Mouse (Mus musculus) Patski (cell line): Measurements from ENCODE around the gene Cd5. TPM values are rescaled to one million over a fixed set of nuclear protein-coding genes. Genes with fewer than 3 reads are reported as not detected.

ENCODE experiments used
- ATAC-seq: fragments of 100-300 bp; one replicate; pipeline ENCODE4 v1.8.0; 2021
- CTCF ChIA-PET: fragments of 350-600 bp; sonication (Branson Sonifier 250); formaldehyde crosslinking; loops from one replicate; lab custom pipeline; 2022; ENCODE audit warnings: inconsistent platforms; lab: Charles Lee
- POLR2A ChIA-PET: fragments of 350-600 bp; sonication (Branson Sonifier 250); formaldehyde crosslinking; loops from one replicate; lab custom pipeline; 2022; ENCODE audit warnings: antibody characterized with exemption, inconsistent platforms; lab: Charles Lee
- DNase-seq: peaks from one replicate; pipeline ENCODE4 v3.0.0-alpha.2; 2011; ENCODE audit warnings: low read depth, low spot score
- H3K27me3 ChIP-seq: fragments of 371-371 bp; one replicate; pipeline ENCODE4 v1.5.1; 2021
- CTCF ChIP-seq: fragments of 100-300 bp; IDR thresholded peaks from one replicate; pipeline ENCODE4 v1.5.1; 2021
- in situ Hi-C: fragments of 300-500 bp; cut with MboI; formaldehyde crosslinking; loops from 3 replicates; pipeline ENCODE4 v1.11.1; 2018; ENCODE audit warnings: low pct_unique_long_range_greater_than_20kb, mixed read lengths
- polyA plus RNA-seq: library from polyadenylated mRNA; unstranded; gene quantifications from one replicate; pipeline ENCODE4 v1.2.3, GENCODE M21; 2021

The Cd5 gene
- polyA plus RNA-seq, 1 experiment from 2014 or later = not detected

DNA sequence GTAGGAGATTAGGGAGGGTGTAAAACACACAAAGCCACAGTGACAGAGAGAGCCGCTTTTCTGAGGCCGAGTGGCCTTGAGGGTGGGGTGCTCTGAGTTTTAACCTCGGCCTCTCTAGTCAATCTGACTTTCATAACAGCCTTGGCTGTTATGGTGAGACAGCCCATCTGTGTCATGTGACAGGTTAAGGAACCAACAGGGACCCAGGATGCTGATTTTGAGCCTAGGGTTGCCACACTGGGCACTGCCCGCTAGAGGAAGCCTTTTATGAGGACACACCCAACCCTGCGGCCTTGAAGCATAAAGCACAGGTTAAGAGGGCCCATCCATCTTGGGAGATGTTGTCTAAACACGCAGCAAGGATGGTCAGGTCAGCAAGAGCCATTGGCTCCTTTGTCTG is 8.9 kb upstream of the Cd5 start:
- in situ Hi-C loops = no loop called here
- ChIA-PET CTCF (interaction anchor here (1.3 kb wide), 1 partner anchor 14 kb away, joined by 4 read pairs; no protein-coding TSS in a partner anchor), POLR2A (interaction anchor here (0.7 kb wide), 1 partner anchor 139 kb away, joined by 3 read pairs; no protein-coding TSS in a partner anchor)
- ATAC-seq (no peak), DNase-seq (no peak)
- no peaks in the 10 kb centered on the region for H3K27me3 ChIP-seq
- no peak for TF ChIP-seq CTCF

DNA sequence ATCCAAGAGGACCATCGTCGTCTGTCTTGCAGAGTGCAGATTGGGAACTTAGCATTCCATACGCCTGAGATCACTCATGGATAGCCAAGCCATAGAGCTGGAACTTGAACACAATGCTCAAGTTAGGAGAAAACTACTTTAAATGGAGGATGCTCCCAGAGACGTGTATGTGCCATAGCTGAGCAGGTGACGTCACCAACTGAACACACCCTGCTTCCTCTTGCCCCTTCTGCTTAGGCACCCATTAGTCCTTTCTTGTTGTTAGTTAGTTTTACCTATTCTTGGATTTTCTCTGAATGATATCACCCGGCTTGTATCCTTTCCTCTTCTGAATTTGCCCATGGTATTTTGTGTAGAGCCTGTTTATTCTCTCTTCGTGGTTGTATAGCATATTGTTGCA is 8.4 kb upstream of the Cd5 start:
- POLR2A ChIA-PET = interaction anchor here (0.7 kb wide), 1 partner anchor 140 kb away, joined by 3 read pairs; no protein-coding TSS in a partner anchor
- CTCF ChIA-PET = interaction anchor here (1.3 kb wide), 1 partner anchor 15 kb away, joined by 4 read pairs; no protein-coding TSS in a partner anchor
- in situ Hi-C loops = no loop called here
- no peak for TF ChIP-seq CTCF
- ATAC-seq = no peak
- H3K27me3 ChIP-seq = no peaks in the 10 kb centered on the region
- no peak for DNase-seq

DNA sequence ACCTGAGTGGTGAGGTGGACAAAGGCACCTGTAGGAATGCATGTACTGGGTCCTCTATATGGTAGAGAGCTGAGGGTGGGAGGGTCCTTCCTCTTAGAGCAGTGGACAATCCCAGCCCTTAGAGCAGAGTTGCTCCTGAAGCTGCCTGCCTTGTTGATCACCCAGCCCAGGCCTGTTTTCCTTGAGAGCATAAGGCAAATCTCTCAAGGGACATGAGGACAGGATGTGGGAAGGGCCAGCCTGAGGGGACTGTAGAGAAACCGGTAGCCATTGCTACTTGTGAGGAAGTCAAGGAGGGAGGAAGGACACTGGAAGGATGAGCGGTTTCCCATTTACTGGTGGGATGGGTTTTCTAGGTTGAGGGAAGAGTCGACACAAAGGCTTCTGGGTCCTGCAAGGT is 3.8 kb upstream of the Cd5 start:
- CTCF ChIA-PET = interaction anchor here (2.5 kb wide), 1 partner anchor 25 kb away, joined by 6 read pairs; no protein-coding TSS in a partner anchor
- TF ChIP-seq CTCF = no peak
- in situ Hi-C loops = no loop called here
- H3K27me3 ChIP-seq = no peaks in the 10 kb centered on the region
- ATAC-seq = no peak
- POLR2A ChIA-PET = no interaction called here
- DNase-seq = no peak

DNA sequence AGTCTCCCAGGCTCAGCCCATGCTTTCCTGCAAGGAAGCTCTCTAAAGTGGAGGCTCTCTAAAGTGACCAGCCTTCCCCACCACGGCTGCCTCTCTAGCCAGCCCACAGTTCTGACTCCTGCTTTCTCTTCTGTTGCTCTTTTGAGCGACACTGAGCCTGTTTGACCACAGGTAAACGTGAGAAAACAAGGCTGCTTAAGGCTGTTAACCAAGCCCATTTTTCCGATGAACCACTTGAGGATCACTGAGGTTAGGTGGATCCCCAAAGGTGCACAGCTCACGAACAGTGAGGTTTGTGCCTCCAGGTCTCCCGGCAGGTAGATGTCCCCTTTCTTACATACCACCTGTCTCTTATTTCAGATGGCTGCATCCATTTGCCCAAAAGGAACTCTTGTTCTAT is 3.3 kb upstream of the Cd5 start:
- ATAC-seq (no peak), DNase-seq (no peak)
- in situ Hi-C loops = no loop called here
- ChIA-PET POLR2A (no interaction called here), CTCF (interaction anchor here (2.5 kb wide), 1 partner anchor 26 kb away, joined by 6 read pairs; no protein-coding TSS in a partner anchor)
- TF ChIP-seq CTCF = no peak
- no peaks in the 10 kb centered on the region for H3K27me3 ChIP-seq

DNA sequence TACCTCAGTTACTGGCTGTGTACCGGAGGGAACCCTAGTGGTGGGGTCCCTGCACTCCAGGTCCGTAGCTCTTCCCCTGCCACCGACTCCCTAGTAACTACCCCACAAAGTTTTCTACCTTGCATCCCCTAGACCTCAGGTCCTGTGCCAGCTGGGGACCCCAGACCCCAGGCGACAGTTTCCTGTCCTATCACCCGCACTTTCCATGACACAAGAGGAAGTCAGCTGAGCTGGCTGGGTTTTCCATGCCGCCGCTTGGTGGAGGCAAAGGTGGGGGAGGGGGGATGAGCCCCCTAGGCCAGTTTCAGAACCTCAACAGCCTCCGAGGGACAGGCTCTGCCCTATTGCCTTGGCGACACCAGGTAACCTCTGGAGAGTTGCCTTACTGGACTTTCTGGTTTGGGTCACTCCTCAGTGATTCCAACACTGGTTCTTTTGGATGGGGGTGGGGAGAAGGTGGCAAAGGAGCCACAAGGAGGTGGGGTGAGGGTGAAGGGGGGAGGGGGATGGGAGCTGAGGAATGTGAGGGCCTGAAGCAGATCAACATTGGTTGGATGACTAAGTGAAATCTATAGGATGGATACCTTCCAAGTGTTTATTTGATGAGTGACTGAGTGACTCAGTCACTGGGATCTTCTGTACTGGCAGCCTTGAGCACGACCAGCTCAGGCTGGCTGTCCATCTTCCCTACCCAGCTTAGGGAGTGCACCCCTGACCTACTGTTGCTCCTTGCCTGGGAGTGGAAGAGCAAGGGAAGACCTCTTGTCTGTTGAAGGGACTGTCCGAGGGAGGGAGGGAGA is 2.0 kb upstream of the Cd5 start:
- no peak for TF ChIP-seq CTCF
- POLR2A ChIA-PET = no interaction called here
- in situ Hi-C loops = no loop called here
- CTCF ChIA-PET = interaction anchor here (0.8 kb wide), 1 partner anchor 20 kb away, joined by 3 read pairs; no protein-coding TSS in a partner anchor
- DNase-seq (no peak), ATAC-seq (no peak)
- H3K27me3 ChIP-seq = no peaks in the 10 kb centered on the region

DNA sequence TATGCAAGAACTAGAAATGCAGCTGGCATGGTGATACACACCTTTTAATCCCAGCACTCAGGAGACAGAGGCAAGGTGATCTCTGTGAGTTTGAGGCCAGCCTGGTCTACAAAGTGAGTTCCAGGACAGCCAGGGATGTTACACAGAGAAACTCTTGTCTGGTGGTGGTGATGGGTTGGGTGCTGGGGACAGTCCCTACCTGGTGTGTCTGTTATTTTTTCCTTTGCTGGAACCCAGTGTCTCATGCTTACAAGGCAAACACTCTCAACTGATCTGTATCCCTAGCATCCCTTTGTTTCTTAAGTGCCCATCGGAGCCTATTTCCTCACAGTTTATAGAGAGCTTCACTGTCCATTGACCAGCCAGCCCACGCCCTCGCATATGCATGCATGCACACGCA is 1.1 kb upstream of the Cd5 start:
- POLR2A ChIA-PET = no interaction called here
- no peak for ATAC-seq
- in situ Hi-C loops = no loop called here

DNA sequence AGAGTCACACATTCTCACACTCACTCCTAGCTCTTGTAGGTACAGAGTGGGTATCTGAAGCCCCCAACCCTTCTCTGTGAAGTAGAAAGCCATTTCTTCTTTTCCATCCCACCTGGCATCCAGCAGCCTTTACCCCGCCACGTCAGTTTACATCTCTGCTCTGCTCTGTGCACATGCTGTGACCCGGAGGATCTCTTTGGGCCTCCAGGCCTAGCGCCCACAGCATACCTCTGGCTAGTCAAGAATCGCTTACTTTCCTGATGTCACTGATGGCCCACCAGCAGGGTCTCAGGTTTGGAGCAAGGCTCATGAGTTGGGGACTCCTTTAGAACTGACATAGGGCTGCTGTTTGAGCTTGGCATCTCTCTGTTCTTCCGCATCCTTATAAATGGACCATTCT is 764 bp downstream of the Cd5 start:
- CTCF ChIA-PET = no interaction called here
- ATAC-seq (no peak), DNase-seq (no peak)
- in situ Hi-C loops = no loop called here
- POLR2A ChIA-PET = no interaction called here
- no peak for TF ChIP-seq CTCF
- H3K27me3 ChIP-seq = no peaks in the 10 kb centered on the region

More for the DNA sequence above, 1.1 kb upstream of the Cd5 start:
- no peak for TF ChIP-seq CTCF
- CTCF ChIA-PET = no interaction called here
- DNase-seq = no peak
- H3K27me3 ChIP-seq = no peaks in the 10 kb centered on the region

DNA sequence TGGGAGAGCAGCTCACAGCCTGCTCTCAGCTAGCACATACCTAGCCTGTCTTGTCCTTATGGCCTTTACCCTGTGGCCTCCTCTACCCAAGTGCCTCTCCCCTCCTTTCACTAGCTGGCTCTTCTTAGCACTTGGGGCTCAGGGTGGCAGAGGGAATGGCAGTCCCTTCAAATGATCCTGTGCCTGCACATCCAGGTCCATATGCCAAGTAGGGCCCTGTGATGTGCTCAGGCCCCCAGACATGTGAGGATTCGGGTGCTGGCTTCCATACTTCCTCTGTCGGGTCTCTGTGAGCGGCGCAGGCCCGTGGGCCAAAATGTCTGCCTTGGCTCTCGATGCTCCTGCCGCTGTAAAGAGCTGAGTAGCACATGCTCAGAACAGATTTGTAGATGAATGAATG is 2.9 kb downstream of the Cd5 start:
- ATAC-seq = no peak
- no peak for DNase-seq
- ChIA-PET CTCF (interaction anchor here (1.5 kb wide), 1 partner anchor 26 kb away, joined by 3 read pairs; no protein-coding TSS in a partner anchor), POLR2A (no interaction called here)
- no peaks in the 10 kb centered on the region for H3K27me3 ChIP-seq
- TF ChIP-seq CTCF = no peak
- in situ Hi-C loops = no loop called here

DNA sequence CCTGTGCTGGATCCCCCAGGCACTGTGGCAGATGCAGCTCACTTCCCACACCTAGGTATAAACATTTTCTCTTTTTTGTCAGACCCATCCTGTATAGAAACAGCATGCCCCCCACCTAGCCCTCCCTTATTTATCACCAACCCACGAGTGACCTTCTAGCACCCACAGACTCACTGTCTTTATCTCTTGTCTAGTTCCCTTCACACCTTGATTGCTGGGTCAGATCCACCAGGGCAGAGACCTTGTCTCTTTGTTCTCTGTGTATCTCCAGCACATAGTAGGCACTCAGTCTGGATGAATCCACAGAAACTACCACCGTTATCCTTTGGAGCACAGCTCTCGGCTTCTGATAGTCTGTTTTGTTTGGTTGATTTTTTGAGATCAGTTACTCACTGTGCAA is 3.7 kb downstream of the Cd5 start:
- in situ Hi-C loops = no loop called here
- ChIA-PET POLR2A (interaction anchor here (1.2 kb wide), 1 partner anchor 24 kb away, joined by 3 read pairs; no protein-coding TSS in a partner anchor), CTCF (no interaction called here)
- ATAC-seq (no peak), DNase-seq (no peak)
- no peaks in the 10 kb centered on the region for H3K27me3 ChIP-seq
- no peak for TF ChIP-seq CTCF

- in situ Hi-C loops = no loop called here
- DNase-seq = no peak
- no peak for ATAC-seq
- ChIA-PET POLR2A (interaction anchor here (1.2 kb wide), 1 partner anchor 25 kb away, joined by 3 read pairs; no protein-coding TSS in a partner anchor), CTCF (no interaction called here)
- no peaks in the 10 kb centered on the region for H3K27me3 ChIP-seq
- no peak for TF ChIP-seq CTCF
These were observed 4.2 kb downstream of the Cd5 start for GRCm38 (mm10) chr19:10734554-10734953.

DNA sequence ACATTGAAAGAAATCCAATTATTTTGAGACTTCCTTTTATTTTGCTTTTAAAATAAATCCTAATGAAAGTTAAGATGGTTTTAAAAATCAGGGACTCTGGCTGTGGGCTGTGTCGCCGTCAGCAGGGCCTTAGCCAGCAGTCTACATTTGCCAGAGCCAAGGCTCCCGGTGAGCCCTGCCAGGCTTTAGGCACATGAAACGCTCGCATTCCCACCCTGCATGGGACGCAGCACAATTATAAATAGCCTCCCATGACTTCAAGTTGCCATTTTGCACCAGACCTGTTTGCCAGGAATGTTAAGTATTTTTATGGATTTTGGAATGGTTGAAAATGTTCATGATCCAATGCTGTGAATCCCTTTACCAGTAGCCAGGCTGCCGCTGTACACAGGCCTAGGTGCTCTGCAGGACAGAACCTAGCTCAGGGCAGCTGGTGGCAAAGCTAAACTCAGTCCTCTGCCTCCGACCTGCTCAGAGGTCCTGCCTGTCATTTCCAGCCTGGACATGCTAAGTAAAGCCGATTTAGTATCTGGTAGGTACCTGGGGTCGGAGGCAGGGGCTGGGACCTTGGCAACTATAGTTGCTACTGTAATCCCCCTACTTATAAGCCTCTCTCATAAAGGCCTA is 5.2 kb downstream of the Cd5 start:
- no peaks in the 10 kb centered on the region for H3K27me3 ChIP-seq
- CTCF ChIA-PET = no interaction called here
- no peak for TF ChIP-seq CTCF
- in situ Hi-C loops = no loop called here
- ATAC-seq = no peak
- POLR2A ChIA-PET = no interaction called here
- DNase-seq = no peak
